Mouse (Mus musculus) heart, adult 2 months (tissue): ENCODE measurements around the gene 5530400C23Rik.
"Not testable (repeated sequence)": the region's sequence is repeated elsewhere in the genome, so short reads cannot be mapped to it uniquely, and the experiment has no call there.

ENCODE experiments used
- CTCF ChIP-seq: fragments of 200-600 bp; IDR thresholded peaks from 2 replicates; pipeline ENCODE4 v1.8.1; 2022; ENCODE audit warnings: antibody characterized with exemption, mild to moderate bottlenecking, moderate library complexity
- EP300 ChIP-seq: fragments of 200-500 bp; IDR thresholded peaks from 2 replicates; pipeline ENCODE4 v1.6.1; 2011; ENCODE audit warnings: low read depth, low read length, control low read depth; ENCODE audit not compliant: insufficient read depth
- POLR2A ChIP-seq: fragments of 200-500 bp; IDR thresholded peaks from 2 replicates; pipeline ENCODE4 v1.6.1; 2011; ENCODE audit warnings: mild to moderate bottlenecking, low read depth, low read length, control low read depth; ENCODE audit not compliant: insufficient read depth

GRCm38 (mm10) chr6:133291916-133292315, at the start of gene 5530400C23Rik:
- not testable (repeated sequence) for TF ChIP-seq EP300, CTCF, POLR2A
